Mouse (Mus musculus) hindbrain, embryonic 16.5 days (tissue): ENCODE data around the gene Minar1. TPM values are rescaled to one million over a fixed set of nuclear protein-coding genes. Genes with fewer than 3 reads are reported as not detected.

ENCODE experiments used
- polyA plus RNA-seq: library from polyadenylated mRNA; unstranded; fragments of >200 nt; fragmentation: Nextera tagmentation; extraction: Ambion mirVana; gene quantifications from 2 replicates; pipeline ENCODE4 v1.2.1, GENCODE M21; 2015

Gene Minar1
- polyA plus RNA-seq, 1 experiment from 2014 or later = 6.6 TPM

Other genes with a start within 250 kb of the Minar1 start
- 65.5 and 65.9 TPM in 2 replicates for gene Tmed3, start 81.9 kb upstream of the Minar1 start, polyA plus RNA-seq
- gene Ankrd34c, start 115.3 kb upstream of the Minar1 start, polyA plus RNA-seq = 0.87 and 0.89 TPM in 2 replicates